ENCODE assay signal across 8 mouse cellular contexts in the genomic region with DNA sequence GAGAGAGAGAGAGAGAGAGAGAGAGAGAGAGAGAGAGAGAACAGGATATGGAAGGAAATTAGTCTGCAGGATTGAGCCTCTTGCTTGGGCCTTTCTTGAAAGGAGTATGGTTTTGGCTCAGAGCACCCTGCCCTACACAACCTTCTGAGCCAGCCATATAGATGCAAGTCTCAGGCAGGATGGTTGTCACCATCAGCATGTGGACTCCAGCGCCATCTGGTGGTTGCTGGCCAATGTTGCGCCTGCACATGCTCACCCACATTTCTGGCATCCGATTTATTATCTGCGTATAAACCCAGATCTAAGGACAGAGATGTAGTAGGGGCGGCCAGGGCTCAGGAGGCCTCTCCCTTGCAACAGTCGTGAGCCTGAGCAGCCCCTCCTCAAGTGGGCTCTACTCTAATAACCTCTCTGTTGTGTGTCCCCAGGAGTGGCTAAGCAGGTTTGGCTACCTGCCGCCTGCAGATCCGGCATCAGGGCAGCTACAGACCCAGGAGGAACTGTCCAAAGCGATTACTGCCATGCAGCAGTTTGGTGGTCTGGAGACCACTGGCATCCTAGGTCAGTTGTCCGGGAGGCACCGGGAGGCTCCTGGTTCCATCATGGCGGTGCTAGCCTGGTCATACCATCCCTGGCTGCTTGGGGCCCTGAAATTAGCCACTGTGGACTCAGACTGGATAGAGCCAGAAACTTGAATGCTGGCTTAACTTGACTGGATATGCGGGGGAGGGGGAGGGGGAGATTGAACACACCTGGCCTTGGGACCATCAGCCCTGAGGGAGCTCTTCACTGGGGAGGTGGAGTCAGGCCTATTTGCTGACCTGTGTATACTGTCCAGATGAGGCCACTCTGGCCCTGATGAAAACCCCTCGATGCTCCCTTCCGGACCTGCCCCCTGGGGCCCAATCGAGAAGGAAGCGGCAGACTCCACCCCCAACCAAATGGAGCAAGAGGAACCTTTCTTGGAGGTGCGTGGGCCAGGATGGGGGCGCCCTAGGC. TPM values are rescaled to one million over a fixed set of nuclear protein-coding genes. Genes with fewer than 3 reads are reported as not detected.
DNase-seq lines count a peak whose midpoint lies in the region; ATAC-seq and TF ChIP-seq lines count a peak whose summit lies in the region.

No protein-coding gene starts in this region.

- peak; percentile 97 for TF ChIP-seq CTCF in kidney, postnatal 0 days (IDR thresholded peaks at IDR 0.05; ENCODE audit: low read depth)

- peak; percentile 45 for ATAC-seq in hindbrain, embryonic 11.5 days (ENCODE audit: low FRiP score)
- no peak for ATAC-seq in hindbrain, embryonic 13.5 days (ENCODE audit: low FRiP score)
- ATAC-seq in granulocyte monocyte progenitor cell, adult 5-6 weeks (replicated peaks; ENCODE audit: poor library complexity, severe bottlenecking): peak; percentile 89
- peak; percentile 35; the same call in 1 of the 2 replicates for ATAC-seq in kidney, postnatal 0 days (replicated peaks; ENCODE audit: low FRiP score, low read depth)
- peak; percentile 59; the same call in 1 of the 2 replicates for ATAC-seq in liver, embryonic 11.5 days (replicated peaks; ENCODE audit: low FRiP score)
- ATAC-seq in neural tube, embryonic 12.5 days (ENCODE audit: low FRiP score, low read depth): 0 out of 2 replicates have a peak, but pooled peaks have one; percentile 31
- peak; percentile 15; the same call in 1 of the 2 replicates for ATAC-seq in stomach, embryonic 15.5 days (ENCODE audit: insufficient read depth, low FRiP score, low read depth)

- no peaks in the 10 kb centered on the region for H3K9me3 ChIP-seq in hindbrain, embryonic 11.5 days (ENCODE audit: control insufficient read depth, low read length)
- H3K9me3 ChIP-seq in hindbrain, embryonic 13.5 days: no peaks in the 10 kb centered on the region
- H3K9me3 ChIP-seq in kidney, postnatal 0 days (replicated peaks; ENCODE audit: low read length): no peaks in the 10 kb centered on the region
- no peaks in the 10 kb centered on the region for H3K9me3 ChIP-seq in liver, embryonic 11.5 days (ENCODE audit: control insufficient read depth, low read length)
- no peaks in the 10 kb centered on the region for H3K9me3 ChIP-seq in neural tube, embryonic 12.5 days
- no peaks in the 10 kb centered on the region for H3K9me3 ChIP-seq in stomach, embryonic 15.5 days

- peak; percentile 91 for DNase-seq in hindbrain, embryonic 11.5 days (ENCODE audit: low spot score)
- peak; percentile 92 for DNase-seq in embryo, embryonic 10 days (ENCODE audit: low spot score)
- peak; percentile 83 for DNase-seq in kidney, postnatal 0 days (ENCODE audit: low spot score)
- DNase-seq in liver, embryonic 11.5 days (ENCODE audit: low spot score): peak; percentile 72

- no peaks in the 10 kb centered on the region for H3K36me3 ChIP-seq in hindbrain, embryonic 11.5 days (ENCODE audit: control insufficient read depth, insufficient read depth, low read length)
- peaks cover 28% of the 10 kb centered on the region for H3K36me3 ChIP-seq in hindbrain, embryonic 13.5 days
- no peaks in the 10 kb centered on the region for H3K36me3 ChIP-seq in kidney, postnatal 0 days (ENCODE audit: insufficient read depth, low read length)
- H3K36me3 ChIP-seq in liver, embryonic 11.5 days (ENCODE audit: control insufficient read depth, insufficient read depth, low read length): no peaks in the 10 kb centered on the region
- peaks cover 16% of the 10 kb centered on the region; the same call in 1 of the 2 replicates for H3K36me3 ChIP-seq in neural tube, embryonic 12.5 days
- no peaks in the 10 kb centered on the region for H3K36me3 ChIP-seq in stomach, embryonic 15.5 days

- H3K27me3 ChIP-seq in hindbrain, embryonic 11.5 days (ENCODE audit: control insufficient read depth, insufficient read depth, low read length): no peaks in the 10 kb centered on the region
- H3K27me3 ChIP-seq in hindbrain, embryonic 13.5 days: no peaks in the 10 kb centered on the region
- H3K27me3 ChIP-seq in kidney, postnatal 0 days (ENCODE audit: insufficient read depth, low read length): no peaks in the 10 kb centered on the region
- H3K27me3 ChIP-seq in liver, embryonic 11.5 days (replicated peaks; ENCODE audit: control insufficient read depth, insufficient read depth, low read length): no peaks in the 10 kb centered on the region; the same call in 1 of the 2 replicates
- H3K27me3 ChIP-seq in neural tube, embryonic 12.5 days (replicated peaks): no peaks in the 10 kb centered on the region
- no peaks in the 10 kb centered on the region for H3K27me3 ChIP-seq in stomach, embryonic 15.5 days (replicated peaks)

- H3K9ac ChIP-seq in hindbrain, embryonic 11.5 days (ENCODE audit: low read depth, low read length): no peak overlapping the region
- no peak overlapping the region for H3K9ac ChIP-seq in hindbrain, embryonic 13.5 days
- no peak overlapping the region for H3K9ac ChIP-seq in kidney, postnatal 0 days (ENCODE audit: low read depth, low read length)
- H3K9ac ChIP-seq in liver, embryonic 11.5 days (ENCODE audit: low read depth, low read length): no peak overlapping the region
- H3K9ac ChIP-seq in neural tube, embryonic 12.5 days: 0 out of 2 replicates have a peak overlapping the region, but pooled peaks have one; percentile 18
- H3K9ac ChIP-seq in stomach, embryonic 15.5 days: no peak overlapping the region

- H3K4me2 ChIP-seq in hindbrain, embryonic 11.5 days (replicated peaks; ENCODE audit: low read depth, low read length): no peak overlapping the region
- no peak overlapping the region for H3K4me2 ChIP-seq in hindbrain, embryonic 13.5 days
- no peak overlapping the region for H3K4me2 ChIP-seq in kidney, postnatal 0 days (ENCODE audit: low read length)
- H3K4me2 ChIP-seq in liver, embryonic 11.5 days: no peak overlapping the region
- no peak overlapping the region for H3K4me2 ChIP-seq in neural tube, embryonic 12.5 days (replicated peaks)
- no peak overlapping the region; the same call in 1 of the 2 replicates for H3K4me2 ChIP-seq in stomach, embryonic 15.5 days

- H3K4me1 ChIP-seq in hindbrain, embryonic 11.5 days (replicated peaks; ENCODE audit: control insufficient read depth, insufficient read depth, low read length): peaks cover 3% of the 10 kb centered on the region; the same call in 1 of the 2 replicates
- H3K4me1 ChIP-seq in hindbrain, embryonic 13.5 days (replicated peaks): peaks cover 23% of the 10 kb centered on the region
- H3K4me1 ChIP-seq in kidney, postnatal 0 days (replicated peaks; ENCODE audit: insufficient read depth, low read length): no peaks in the 10 kb centered on the region
- no peaks in the 10 kb centered on the region; the same call in none of the 2 replicates for H3K4me1 ChIP-seq in liver, embryonic 11.5 days (replicated peaks; ENCODE audit: control insufficient read depth, insufficient read depth, low read length)
- peaks cover 9% of the 10 kb centered on the region for H3K4me1 ChIP-seq in neural tube, embryonic 12.5 days
- peaks cover 8% of the 10 kb centered on the region; the same call in 1 of the 2 replicates for H3K4me1 ChIP-seq in stomach, embryonic 15.5 days

- WGBS in hindbrain, embryonic 11.5 days: 39% methylated on average over 19 of the region's 19 CpGs
- WGBS in hindbrain, embryonic 13.5 days: 47% methylated on average over 19 of the region's 19 CpGs
- 40% methylated on average over 19 of the region's 19 CpGs for WGBS in kidney, postnatal 0 days
- WGBS in liver, embryonic 11.5 days: 32% methylated on average over 19 of the region's 19 CpGs
- 43% methylated on average over 19 of the region's 19 CpGs for WGBS in neural tube, embryonic 12.5 days
- WGBS in stomach, embryonic 15.5 days: 39% methylated on average over 19 of the region's 19 CpGs

- no peak overlapping the region for H3K27ac ChIP-seq in hindbrain, embryonic 11.5 days (ENCODE audit: low read depth, low read length)
- H3K27ac ChIP-seq in hindbrain, embryonic 13.5 days: no peak overlapping the region
- no peak overlapping the region for H3K27ac ChIP-seq in kidney, postnatal 0 days
- H3K27ac ChIP-seq in liver, embryonic 11.5 days (ENCODE audit: low read depth, low read length): no peak overlapping the region
- H3K27ac ChIP-seq in neural tube, embryonic 12.5 days: no peak overlapping the region
- H3K27ac ChIP-seq in stomach, embryonic 15.5 days: no peak overlapping the region

- no peak overlapping the region for H3K4me3 ChIP-seq in hindbrain, embryonic 11.5 days (ENCODE audit: low read depth, low read length)
- no peak overlapping the region for H3K4me3 ChIP-seq in hindbrain, embryonic 13.5 days
- H3K4me3 ChIP-seq in kidney, postnatal 0 days (replicated peaks; ENCODE audit: low read depth, low read length): no peak overlapping the region
- no peak overlapping the region for H3K4me3 ChIP-seq in liver, embryonic 11.5 days (ENCODE audit: low read depth, low read length)
- no peak overlapping the region for H3K4me3 ChIP-seq in neural tube, embryonic 12.5 days
- no peak overlapping the region for H3K4me3 ChIP-seq in stomach, embryonic 15.5 days (replicated peaks)

RNA-seq across cellular contexts. Expression of gene Mmp17, which starts 10.4 kb away (rescaled TPM):
- polyA plus RNA-seq in hindbrain, embryonic 11.5 days (2014; fragmentation: Nextera tagmentation; extraction: Ambion mirVana): 2.7 and 2.9 TPM in 2 replicates
- polyA plus RNA-seq in hindbrain, embryonic 13.5 days (2015; fragmentation: Nextera tagmentation; extraction: Ambion mirVana): 5.2 and 7.5 TPM in 2 replicates
- not detected in 2 replicates for total RNA-seq in granulocyte monocyte progenitor cell, adult 5-6 weeks (2014; fragmentation: Nextera tagmentation)
- total RNA-seq in granulocyte monocyte progenitor cell, adult 5-6 weeks (2017): 1.5 TPM in 1 of 2 replicates, not detected in the other
- polyA plus RNA-seq in kidney, postnatal 0 days (2015; fragmentation: Nextera tagmentation; extraction: Ambion mirVana): 1.5 and 2.0 TPM in 2 replicates
- polyA plus RNA-seq in liver, embryonic 11.5 days (2014; fragmentation: Nextera tagmentation; extraction: Ambion mirVana): 0.44 and 0.67 TPM in 2 replicates
- polyA plus RNA-seq in neural tube, embryonic 12.5 days (2016; fragmentation: Nextera tagmentation; extraction: Ambion mirVana): 6.7 and 6.9 TPM in 2 replicates
- polyA plus RNA-seq in stomach, embryonic 15.5 days (2015; fragmentation: Nextera tagmentation; extraction: Ambion mirVana): 3.7 and 4.6 TPM in 2 replicates
